Mouse (Mus musculus) thymus, postnatal 4 days (tissue): ENCODE data around the gene Lrrk1.

ENCODE experiments used
- DNase-seq: peaks from one replicate; pipeline ENCODE4 v3.0.0; 2021

Gene Lrrk1

GRCm38 (mm10) chr7:66182075-66182715 is 206.0 kb downstream of the Lrrk1 start:
- peak; percentile 21 for DNase-seq

GRCm38 (mm10) chr7:66180711-66181365 is 207.3 kb downstream of the Lrrk1 start:
- no peak for DNase-seq

GRCm38 (mm10) chr7:66180260-66180659 is 207.9 kb downstream of the Lrrk1 start:
- no peak for DNase-seq

GRCm38 (mm10) chr7:66179711-66180110 is 208.4 kb downstream of the Lrrk1 start:
- peak; percentile 19 for DNase-seq

GRCm38 (mm10) chr7:66179120-66179581 is 209.0 kb downstream of the Lrrk1 start:
- peak; percentile 23 for DNase-seq

- DNase-seq = no peak
Measured at GRCm38 (mm10) chr7:66178101-66178500, 210.0 kb downstream of the Lrrk1 start.

- no peak for DNase-seq
Measured at GRCm38 (mm10) chr7:66176929-66177328, 211.2 kb downstream of the Lrrk1 start.
